Mouse (Mus musculus): ENCODE results near the gene Fam193a.

The Fam193a gene

DNA sequence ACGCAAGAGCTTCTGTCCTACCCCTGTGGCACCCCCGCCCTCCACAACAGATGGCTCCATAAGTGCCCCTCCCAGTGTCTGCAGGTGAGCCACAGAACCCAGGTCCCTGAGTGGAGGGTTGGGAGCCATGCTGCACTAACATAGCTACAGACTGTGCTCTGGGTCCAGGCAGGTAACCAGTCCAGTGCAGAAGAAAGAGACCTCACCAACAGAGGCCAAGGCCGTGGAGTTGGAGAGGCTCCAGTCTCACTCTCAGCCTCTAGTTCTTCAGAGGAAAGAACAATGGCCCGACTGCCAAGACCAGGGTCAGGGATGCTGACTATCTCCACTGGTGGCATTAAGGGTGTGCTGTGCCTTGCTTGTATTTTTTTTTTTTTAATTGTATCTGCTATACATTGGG, 91.6 kb downstream of the Fam193a start:
- no peak for DNase-seq (ENCODE audit: low read depth, low spot score)

DNA sequence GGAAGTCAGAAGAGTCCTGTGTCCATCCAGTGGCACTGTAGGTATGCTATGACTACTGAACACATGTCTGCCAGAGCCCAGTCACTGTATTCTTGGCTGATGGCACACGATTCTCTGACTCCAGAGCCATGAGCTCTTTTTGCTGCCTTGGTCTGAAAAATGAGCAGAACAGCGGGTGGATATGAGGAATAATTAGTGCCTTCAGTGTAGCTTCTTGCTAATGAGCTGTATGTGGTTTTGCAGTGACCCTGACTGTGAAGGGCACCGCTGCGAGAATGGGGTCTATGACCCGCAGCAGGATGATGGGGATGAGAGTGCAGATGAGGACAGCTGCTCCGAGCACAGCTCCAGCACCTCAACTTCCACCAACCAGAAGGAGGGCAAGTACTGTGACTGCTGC, 92.1 kb downstream of the Fam193a start:
- no peak for DNase-seq (ENCODE audit: low read depth, low spot score)

DNA sequence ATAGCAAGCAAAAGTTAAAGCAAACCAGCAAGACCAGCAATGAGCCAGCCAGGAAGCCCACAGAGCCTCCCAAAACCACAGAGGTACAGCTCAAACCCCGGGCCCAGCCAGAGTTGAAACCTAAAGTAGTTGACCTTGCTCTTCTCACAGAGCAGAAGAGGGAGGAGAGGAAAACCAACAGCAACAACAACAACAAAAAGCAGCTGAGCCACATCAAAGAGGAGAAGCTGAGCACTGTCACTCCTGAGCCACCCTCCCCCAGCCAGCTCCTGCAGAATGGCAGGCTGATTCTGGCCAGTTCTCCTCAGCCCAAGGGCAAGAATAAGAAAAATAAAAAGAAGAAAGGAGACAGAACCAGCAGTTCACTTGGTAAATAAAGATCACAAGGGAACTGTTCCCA, 96.3 kb downstream of the Fam193a start:
- DNase-seq (ENCODE audit: low read depth, low spot score): no peak

- DNase-seq (ENCODE audit: low read depth, low spot score): no peak
Measured at GRCm38 (mm10) chr5:34466648-34467047, 96.9 kb downstream of the Fam193a start.

- no peak for DNase-seq (ENCODE audit: low read depth, low spot score)
Measured at GRCm38 (mm10) chr5:34468039-34468775, 98.5 kb downstream of the Fam193a start.

GRCm38 (mm10) chr5:34480926-34481325, 111.2 kb downstream of the Fam193a start:
- DNase-seq (ENCODE audit: low read depth, low spot score): no peak

- no peak for DNase-seq (ENCODE audit: low read depth, low spot score)
Measured at GRCm38 (mm10) chr5:34485731-34486130, 116.0 kb downstream of the Fam193a start.

- no peak for DNase-seq (ENCODE audit: low read depth, low spot score)
Measured at GRCm38 (mm10) chr5:34487320-34488090, 117.8 kb downstream of the Fam193a start.

DNA sequence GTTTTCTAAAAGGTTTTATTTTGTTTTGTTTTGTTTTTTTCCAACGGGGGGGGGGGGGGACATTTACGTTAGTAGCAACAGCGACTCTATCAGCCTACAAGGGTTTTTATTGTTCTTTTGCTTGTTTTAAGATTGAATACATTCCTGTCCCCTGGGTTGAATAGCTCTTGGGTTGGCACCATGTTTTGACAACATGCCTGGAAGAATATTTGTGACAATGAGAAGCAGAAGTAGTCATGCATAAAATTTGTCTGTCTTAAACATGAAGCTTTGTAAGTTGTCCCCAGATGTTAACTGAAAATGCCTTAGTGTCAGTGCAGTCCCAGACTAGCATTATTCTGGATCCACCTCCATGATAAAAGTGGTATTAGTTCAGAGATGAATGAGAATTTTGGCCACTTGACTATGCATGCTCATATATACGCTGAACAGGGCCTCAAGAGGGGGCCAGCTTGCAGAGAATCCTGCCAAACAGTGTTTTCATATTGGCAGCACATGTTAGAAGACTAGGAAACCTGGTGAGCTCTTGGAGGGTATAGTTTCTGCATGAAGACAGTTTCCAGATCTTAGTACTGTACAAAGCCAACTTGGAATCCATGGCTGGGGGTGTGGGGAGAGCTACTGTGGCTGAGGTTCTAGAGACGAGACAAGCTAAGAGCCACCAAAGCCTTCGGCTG, 119.1 kb downstream of the Fam193a start:
- no peak for DNase-seq (ENCODE audit: low read depth, low spot score)

DNA sequence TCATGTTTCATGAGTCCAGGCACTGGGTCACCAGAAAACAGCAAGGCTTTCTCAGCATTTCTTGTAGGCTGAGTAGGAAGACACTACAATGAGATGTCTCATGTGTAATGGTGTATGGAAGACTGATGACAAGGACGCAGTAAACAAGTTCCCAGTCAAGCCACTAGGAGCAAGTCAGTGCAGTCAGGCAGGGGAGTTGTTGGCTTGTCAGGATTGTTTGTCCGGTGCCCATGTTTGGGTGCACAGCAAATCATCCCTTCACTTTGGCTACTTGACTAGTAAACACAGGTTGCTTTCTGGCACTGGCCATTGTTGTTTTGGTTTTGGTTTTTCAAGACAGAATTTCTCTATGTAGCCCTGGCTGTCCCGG, 119.7 kb downstream of the Fam193a start:
- DNase-seq (ENCODE audit: low read depth, low spot score): no peak

DNA sequence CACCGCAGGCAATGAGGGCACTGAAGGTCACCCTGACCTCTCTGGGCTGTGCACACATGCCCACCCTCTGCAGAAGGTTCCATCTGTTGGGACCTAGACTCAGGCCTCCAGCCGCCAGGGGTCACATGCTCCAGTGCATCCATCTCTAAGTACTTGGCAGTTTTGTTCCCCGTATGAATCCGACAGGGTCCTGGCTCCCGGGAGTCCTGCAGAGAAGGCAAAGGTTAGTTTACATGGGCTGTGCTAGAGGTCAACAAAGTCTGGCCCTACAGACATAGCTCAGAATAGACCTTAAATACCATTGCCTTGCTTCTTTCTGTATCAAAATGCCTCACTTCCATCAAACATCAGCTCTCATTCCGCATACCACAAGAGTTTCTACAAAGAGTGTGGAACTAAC, 127.0 kb downstream of the Fam193a start:
- no peak for DNase-seq (ENCODE audit: low read depth, low spot score)

- no peak for DNase-seq (ENCODE audit: low read depth, low spot score)
Measured at GRCm38 (mm10) chr5:34500886-34501285, 131.2 kb downstream of the Fam193a start.

GRCm38 (mm10) chr5:34501588-34501987, 131.9 kb downstream of the Fam193a start:
- DNase-seq (ENCODE audit: low read depth, low spot score): no peak

GRCm38 (mm10) chr5:34502411-34502810, 132.7 kb downstream of the Fam193a start:
- no peak for DNase-seq (ENCODE audit: low read depth, low spot score)

DNA sequence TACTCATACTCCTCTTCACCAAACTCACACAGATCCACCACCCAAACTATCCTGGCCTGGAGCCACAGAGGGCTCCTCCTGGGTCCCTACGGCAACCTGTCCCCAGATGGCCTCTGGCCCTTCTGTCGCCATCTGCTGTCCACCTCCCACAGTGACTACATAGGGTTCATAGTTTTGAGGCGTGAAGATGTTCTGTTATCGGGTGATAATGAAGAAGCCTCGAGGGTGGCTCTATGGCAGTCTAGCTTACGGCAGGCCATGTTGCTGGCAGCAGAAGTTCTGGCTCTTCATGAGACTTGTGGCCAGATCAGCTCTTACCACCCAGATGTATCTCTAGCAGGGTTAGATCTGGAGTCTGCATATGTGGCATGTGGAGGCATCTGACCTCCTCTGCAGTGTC, 133.1 kb downstream of the Fam193a start:
- DNase-seq (ENCODE audit: low read depth, low spot score): no peak

- no peak for DNase-seq (ENCODE audit: low read depth, low spot score)
Measured at GRCm38 (mm10) chr5:34512486-34512885, 142.8 kb downstream of the Fam193a start.

DNA sequence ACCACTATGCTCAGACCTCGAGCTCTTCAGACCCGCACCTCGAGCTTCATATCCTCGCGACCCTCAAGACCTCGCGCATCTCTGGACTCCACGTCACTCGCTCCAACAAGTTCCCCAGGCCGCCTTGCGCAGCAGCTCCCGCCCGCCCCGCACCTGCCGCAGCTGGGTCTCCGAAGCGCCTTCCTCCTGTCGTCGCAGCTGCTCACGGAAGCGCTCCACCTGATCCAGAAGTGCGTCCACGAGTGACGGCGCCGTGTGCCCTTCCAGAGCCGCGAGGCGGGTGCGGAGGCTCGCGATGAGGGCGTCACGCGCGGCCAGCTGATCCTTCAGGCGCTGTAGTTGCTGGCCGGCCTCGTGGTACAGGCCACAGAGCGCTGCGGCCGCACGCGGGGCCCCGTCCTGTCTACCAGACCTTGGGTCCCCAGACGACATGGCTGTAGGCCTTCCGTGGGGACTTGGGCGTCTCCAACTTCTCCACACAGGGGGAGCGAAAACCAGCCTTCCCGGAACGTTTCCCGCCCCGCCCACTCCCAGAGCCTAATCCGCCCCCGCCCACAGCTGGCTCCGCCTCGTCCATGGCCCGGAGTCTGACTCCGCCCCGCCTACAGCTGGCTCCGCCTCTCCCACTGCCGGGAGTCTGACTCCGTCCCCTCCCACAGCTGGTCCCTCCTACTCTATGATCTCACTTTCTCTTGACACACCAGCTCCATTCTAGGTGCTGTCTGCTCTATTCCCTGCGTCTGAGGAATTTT, 143.9 kb downstream of the Fam193a start, which contains the start of gene Tnip2:
Gene Tnip2 (minus strand): TSS at position 526 of the 752 bp plus-strand sequence.
- DNase-seq (ENCODE audit: low read depth, low spot score): peak; percentile 87

DNA sequence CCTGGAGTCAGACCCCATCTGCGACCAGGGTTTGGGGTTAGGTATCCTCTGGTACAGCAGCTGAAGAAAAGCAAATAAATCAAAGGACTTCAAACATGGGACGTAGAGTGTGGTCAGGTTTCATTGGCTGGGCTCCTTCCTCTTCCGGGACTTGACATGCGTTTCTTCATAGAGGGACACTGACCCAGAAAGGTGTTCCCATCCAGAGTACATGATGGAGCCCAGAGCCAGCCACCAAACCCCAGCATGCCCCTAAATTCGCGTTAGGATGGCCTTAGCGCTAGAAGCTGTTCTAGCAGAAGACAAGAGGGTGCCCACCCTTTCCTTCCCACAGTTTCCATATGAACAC, 144.5 kb downstream of the Fam193a start:
- DNase-seq (ENCODE audit: low read depth, low spot score): no peak

GRCm38 (mm10) chr5:34515096-34515495, 145.4 kb downstream of the Fam193a start:
- no peak for DNase-seq (ENCODE audit: low read depth, low spot score)

GRCm38 (mm10) chr5:34517913-34518312, 148.2 kb downstream of the Fam193a start:
- peak; percentile 54 for DNase-seq (ENCODE audit: low read depth, low spot score)

DNA sequence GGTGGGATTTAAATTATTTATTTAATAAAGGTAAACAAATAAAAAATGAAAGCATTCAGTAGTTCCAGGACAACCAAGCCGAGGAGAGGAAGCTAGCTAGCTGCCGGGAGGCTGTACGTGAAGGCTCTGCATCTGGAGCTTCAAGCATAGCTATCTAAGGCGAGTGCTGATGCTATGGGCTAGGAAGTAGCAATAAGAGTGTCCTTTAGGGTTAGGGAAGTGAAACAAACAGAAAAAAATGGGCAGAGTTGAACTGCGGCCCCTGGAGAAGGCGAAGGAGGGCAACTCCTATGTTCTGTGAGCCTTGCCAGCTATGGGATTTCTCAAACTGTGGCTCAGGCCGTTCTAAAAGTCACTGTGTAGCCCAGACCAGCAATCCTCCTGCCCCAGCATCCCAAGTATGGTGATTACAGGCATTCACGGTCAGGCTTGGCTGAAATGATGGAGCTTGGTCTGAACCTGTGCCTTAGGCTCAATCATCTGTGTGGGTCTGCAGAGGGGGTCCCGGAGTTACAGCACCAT, 149.7 kb downstream of the Fam193a start:
- DNase-seq (ENCODE audit: low read depth, low spot score): no peak

All from retina, postnatal 7 days (tissue).